Mouse (Mus musculus) liver, embryonic 13.5 days (tissue): Measurements from ENCODE around the gene E4f1. TPM values are rescaled to one million over a fixed set of nuclear protein-coding genes. Genes with fewer than 3 reads are reported as not detected.
"Not testable (repeated sequence)": the region's sequence is repeated elsewhere in the genome, so short reads cannot be mapped to it uniquely, and the experiment has no call there.

Experiments
- ATAC-seq: fragments of 200-750 bp; cut with Nextera tagmentation; 2 replicates; pipeline ENCODE4 v1.8.0; 2017; ENCODE audit warnings: low read depth, mild to moderate bottlenecking, moderate number of reproducible peaks, moderate library complexity
- DNase-seq: peaks from one replicate; pipeline ENCODE4 v3.0.0; 2022
- H3K27ac ChIP-seq: fragments of 300-500 bp; sonication (generic); 2 replicates; pipeline ENCODE4 v1.5.1; 2015; ENCODE audit warnings: moderate library complexity, mild to moderate bottlenecking, inconsistent platforms
- H3K27me3 ChIP-seq: fragments of 300-500 bp; sonication (generic); 2 replicates; pipeline ENCODE4 v1.6.1; 2015; ENCODE audit warnings: mild to moderate bottlenecking, inconsistent platforms
- H3K36me3 ChIP-seq: fragments of 300-500 bp; sonication (generic); 2 replicates; pipeline ENCODE4 v1.6.1; 2015; ENCODE audit warnings: mild to moderate bottlenecking, inconsistent platforms
- H3K4me1 ChIP-seq: fragments of 300-500 bp; sonication (generic); replicated peaks from 2 replicates; pipeline ENCODE4 v1.6.1; 2015; ENCODE audit warnings: inconsistent platforms
- H3K4me2 ChIP-seq: fragments of 300-500 bp; sonication (generic); 2 replicates; pipeline ENCODE4 v1.6.1; 2015; ENCODE audit warnings: inconsistent platforms, mild to moderate bottlenecking, moderate library complexity
- H3K4me3 ChIP-seq: fragments of 300-500 bp; sonication (generic); replicated peaks from 2 replicates; pipeline ENCODE4 v1.5.1; 2015; ENCODE audit warnings: mild to moderate bottlenecking, inconsistent platforms
- H3K9ac ChIP-seq: fragments of 300-500 bp; sonication (generic); 2 replicates; pipeline ENCODE4 v1.6.1; 2015; ENCODE audit warnings: mild to moderate bottlenecking, inconsistent platforms
- H3K9me3 ChIP-seq: fragments of 300-500 bp; sonication (generic); replicated peaks from 2 replicates; pipeline ENCODE4 v1.6.1; 2016; ENCODE audit warnings: inconsistent platforms
- WGBS: fragments of 180-500 bp; shearing (Covaris S2); methylation state at CpG from one replicate; pipeline ENCODE4 v1.1.7; 2015; ENCODE audit not compliant: insufficient replicate concordance; 5-methylcytosine and 5-hydroxymethylcytosine counted together
- polyA plus RNA-seq: library from polyadenylated mRNA; unstranded; fragments of >200 nt; fragmentation: Nextera tagmentation; extraction: Ambion mirVana; gene quantifications from 2 replicates; pipeline ENCODE4 v1.2.1, GENCODE M21; 2015

The E4f1 gene
- polyA plus RNA-seq, 1 experiment from 2014 or later: 13.0 TPM

GRCm38 (mm10) chr17:24426471-24427169, 43.5 kb downstream of the E4f1 start, which contains the start of gene Eci1:
Gene Eci1, plus strand, starts transcription at chr17:24426641.
- Histone ChIP-seq H3K4me3 (peak within 1 kb of the TSS; percentile 81), H3K4me2 (peak within 1 kb of the TSS; percentile 84), H3K27me3 (no peaks in the 10 kb centered on the region), H3K9me3 (no peaks in the 10 kb centered on the region), H3K9ac (peak within 1 kb of the TSS; percentile 92), H3K27ac (peak within 1 kb of the TSS; percentile 95), H3K4me1 (peaks cover 32% of the 10 kb centered on the region), H3K36me3 (peaks cover 52% of the 10 kb centered on the region)
- ATAC-seq: peak; percentile 98
- peak; percentile 94 for DNase-seq
- WGBS: under 1% methylated on average over 48 of the region's 48 CpGs

DNA sequence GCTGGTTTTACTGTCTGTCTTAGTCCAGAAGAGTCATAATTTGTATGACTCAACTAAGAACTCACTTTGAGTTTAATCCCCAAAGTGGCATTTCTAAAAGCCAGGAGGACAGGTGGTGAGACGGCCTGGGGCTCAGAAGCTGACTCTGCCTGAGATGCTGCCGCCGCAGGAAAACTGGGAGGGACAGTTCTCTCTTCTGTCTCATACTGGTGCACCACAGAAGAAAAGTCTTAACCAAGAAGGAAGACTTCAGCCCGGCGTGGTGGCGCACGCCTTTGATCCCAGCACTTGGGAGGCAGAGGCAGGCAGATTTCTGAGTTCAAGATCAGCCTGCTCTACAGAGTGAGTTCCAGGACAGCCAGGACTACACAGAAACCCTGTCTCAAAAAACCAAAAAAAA, 44.2 kb downstream of the E4f1 start:
- Histone ChIP-seq H3K4me1 (peaks cover 32% of the 10 kb centered on the region), H3K27me3 (no peaks in the 10 kb centered on the region), H3K27ac (peak overlapping the region; percentile 95), H3K4me2 (peak overlapping the region; percentile 84), H3K9ac (peak overlapping the region; percentile 92), H3K36me3 (peaks cover 59% of the 10 kb centered on the region), H3K4me3 (peak overlapping the region; percentile 81), H3K9me3 (no peaks in the 10 kb centered on the region)
- DNase-seq (no peak), ATAC-seq (no peak)
- WGBS: 89% methylated on average over 7 of the region's 7 CpGs

- not testable (repeated sequence) for DNase-seq, H3K4me2 ChIP-seq, H3K9ac ChIP-seq, H3K27me3 ChIP-seq, H3K9me3 ChIP-seq, ATAC-seq, H3K4me3 ChIP-seq, H3K27ac ChIP-seq
- Histone ChIP-seq H3K4me1 (peaks cover 32% of the 10 kb centered on the region), H3K36me3 (peaks cover 65% of the 10 kb centered on the region)
- WGBS: 83% methylated on average over 6 of the region's 8 CpGs
Measured at GRCm38 (mm10) chr17:24425326-24425725, 44.8 kb downstream of the E4f1 start.

- peaks cover 68% of the 10 kb centered on the region for H3K36me3 ChIP-seq
- WGBS: 88% methylated on average over 5 of the region's 5 CpGs
Measured at GRCm38 (mm10) chr17:24424489-24424888, 45.6 kb downstream of the E4f1 start.

DNA sequence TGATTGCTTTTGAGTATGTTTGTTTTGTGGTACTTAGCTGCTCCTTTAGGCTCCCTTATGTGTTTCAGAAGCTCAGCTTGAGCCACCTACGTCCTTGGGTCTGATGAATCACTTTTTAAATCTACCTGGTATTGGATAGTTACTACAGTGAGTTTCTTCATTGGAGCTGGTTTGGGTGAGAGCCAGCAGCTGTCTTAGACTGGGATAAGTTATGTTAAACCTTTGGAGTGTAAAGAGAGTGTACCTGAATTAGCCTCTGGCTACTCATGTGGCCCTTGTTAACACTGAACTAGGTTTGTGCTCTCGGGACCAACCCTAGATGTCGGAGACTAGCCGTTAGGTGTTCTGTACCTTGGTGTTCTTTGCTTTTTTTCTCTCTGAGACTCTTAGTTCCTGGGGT, 47.0 kb downstream of the E4f1 start:
- Histone ChIP-seq H3K4me1 (peaks cover 26% of the 10 kb centered on the region), H3K36me3 (peaks cover 75% of the 10 kb centered on the region), H3K4me2 (no peak overlapping the region), H3K9me3 (no peaks in the 10 kb centered on the region), H3K27ac (no peak overlapping the region), H3K9ac (no peak overlapping the region), H3K4me3 (no peak overlapping the region), H3K27me3 (no peaks in the 10 kb centered on the region)
- no peak for DNase-seq
- ATAC-seq: no peak
- 91% methylated on average over 4 of the region's 4 CpGs for WGBS

More at GRCm38 (mm10) chr17:24424489-24424888, 45.6 kb downstream of the E4f1 start:
- Histone ChIP-seq H3K4me1 (peaks cover 27% of the 10 kb centered on the region), H3K4me2 (no peak overlapping the region), H3K9ac (no peak overlapping the region), H3K27ac (no peak overlapping the region), H3K9me3 (no peaks in the 10 kb centered on the region), H3K27me3 (no peaks in the 10 kb centered on the region), H3K4me3 (no peak overlapping the region)
- ATAC-seq: no peak
- DNase-seq: no peak

- 70% methylated on average over 3 of the region's 3 CpGs for WGBS
Measured at GRCm38 (mm10) chr17:24416051-24416652, 54.0 kb downstream of the E4f1 start.

GRCm38 (mm10) chr17:24415011-24415410, 55.1 kb downstream of the E4f1 start:
- Histone ChIP-seq H3K36me3 (peaks cover 60% of the 10 kb centered on the region), H3K4me1 (peaks cover 54% of the 10 kb centered on the region), H3K27ac (peak overlapping the region; percentile 81), H3K9me3 (no peaks in the 10 kb centered on the region), H3K4me2 (peak overlapping the region; percentile 81), H3K4me3 (peak overlapping the region; percentile 77), H3K9ac (peak overlapping the region; percentile 92), H3K27me3 (no peaks in the 10 kb centered on the region)
- no peak for DNase-seq
- ATAC-seq: no peak
- WGBS: under 1% methylated on average over 21 of the region's 21 CpGs

More at GRCm38 (mm10) chr17:24416051-24416652, 54.0 kb downstream of the E4f1 start:
- no peaks in the 10 kb centered on the region for H3K27me3 ChIP-seq
- H3K4me1 ChIP-seq: peaks cover 54% of the 10 kb centered on the region
- peak overlapping the region; percentile 81 for H3K4me2 ChIP-seq
- H3K9me3 ChIP-seq: no peaks in the 10 kb centered on the region
- no peak for ATAC-seq
- peaks cover 60% of the 10 kb centered on the region for H3K36me3 ChIP-seq
- no peak for DNase-seq
- peak overlapping the region; percentile 31; the same call in 1 of the 2 replicates for H3K27ac ChIP-seq
- H3K9ac ChIP-seq: peak overlapping the region; percentile 92
- H3K4me3 ChIP-seq: peak overlapping the region; percentile 77

GRCm38 (mm10) chr17:24414230-24414976, 55.7 kb downstream of the E4f1 start, which contains the start of gene Rnps1:
Gene Rnps1, plus strand, starts transcription at chr17:24414565.
- peak within 1 kb of the TSS; percentile 92 for H3K9ac ChIP-seq
- WGBS: under 1% methylated on average over 64 of the region's 64 CpGs
- H3K4me2 ChIP-seq: peak within 1 kb of the TSS; percentile 81
- peak within 1 kb of the TSS; percentile 77 for H3K4me3 ChIP-seq
- peak within 1 kb of the TSS; percentile 97 for H3K27ac ChIP-seq
- DNase-seq (peak; percentile 95), ATAC-seq (peak; percentile 88)
- peaks cover 60% of the 10 kb centered on the region for H3K36me3 ChIP-seq
- no peaks in the 10 kb centered on the region for H3K9me3 ChIP-seq
- H3K27me3 ChIP-seq: no peaks in the 10 kb centered on the region
- H3K4me1 ChIP-seq: peaks cover 53% of the 10 kb centered on the region

DNA sequence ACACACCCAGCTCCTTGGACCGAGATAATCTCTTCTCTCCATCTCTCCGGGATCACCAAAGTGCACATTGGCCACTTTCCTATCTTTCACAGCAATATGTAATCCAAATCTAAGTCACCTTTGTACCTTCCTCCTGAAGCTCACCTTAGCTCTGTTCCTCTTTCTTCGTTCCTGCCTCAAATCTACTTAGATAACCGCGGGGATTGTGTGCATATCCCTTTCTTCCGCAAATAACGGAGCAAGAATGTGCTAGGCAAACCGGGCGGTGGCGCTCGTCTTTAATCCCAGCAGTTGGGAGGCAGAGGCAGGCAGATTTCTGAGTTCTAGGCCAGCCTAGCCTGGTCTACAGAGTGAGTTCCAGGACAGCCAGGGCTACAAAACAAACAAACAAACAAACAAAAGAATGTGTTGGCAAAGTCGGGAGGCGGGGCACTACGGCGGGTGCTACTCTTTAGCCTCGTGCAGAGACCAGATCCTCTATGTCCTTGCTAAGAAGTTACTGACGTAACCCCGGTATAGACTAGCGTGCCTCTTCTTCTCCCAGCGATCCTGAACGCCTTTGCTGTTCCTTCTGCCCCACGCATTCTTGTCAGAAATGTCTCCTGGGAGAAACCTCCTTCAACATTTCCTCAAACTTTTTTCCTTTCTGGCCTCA, 56.4 kb downstream of the E4f1 start:
- ATAC-seq (peak; percentile 42), DNase-seq (no peak)
- H3K27me3 ChIP-seq: no peaks in the 10 kb centered on the region
- H3K4me2 ChIP-seq: peak overlapping the region; percentile 81
- peaks cover 49% of the 10 kb centered on the region for H3K4me1 ChIP-seq
- H3K27ac ChIP-seq: peak overlapping the region; percentile 97
- 9% methylated on average over 22 of the region's 22 CpGs for WGBS
- peaks cover 60% of the 10 kb centered on the region for H3K36me3 ChIP-seq
- no peaks in the 10 kb centered on the region for H3K9me3 ChIP-seq
- peak overlapping the region; percentile 88 for H3K9ac ChIP-seq
- peak overlapping the region; percentile 77 for H3K4me3 ChIP-seq

DNA sequence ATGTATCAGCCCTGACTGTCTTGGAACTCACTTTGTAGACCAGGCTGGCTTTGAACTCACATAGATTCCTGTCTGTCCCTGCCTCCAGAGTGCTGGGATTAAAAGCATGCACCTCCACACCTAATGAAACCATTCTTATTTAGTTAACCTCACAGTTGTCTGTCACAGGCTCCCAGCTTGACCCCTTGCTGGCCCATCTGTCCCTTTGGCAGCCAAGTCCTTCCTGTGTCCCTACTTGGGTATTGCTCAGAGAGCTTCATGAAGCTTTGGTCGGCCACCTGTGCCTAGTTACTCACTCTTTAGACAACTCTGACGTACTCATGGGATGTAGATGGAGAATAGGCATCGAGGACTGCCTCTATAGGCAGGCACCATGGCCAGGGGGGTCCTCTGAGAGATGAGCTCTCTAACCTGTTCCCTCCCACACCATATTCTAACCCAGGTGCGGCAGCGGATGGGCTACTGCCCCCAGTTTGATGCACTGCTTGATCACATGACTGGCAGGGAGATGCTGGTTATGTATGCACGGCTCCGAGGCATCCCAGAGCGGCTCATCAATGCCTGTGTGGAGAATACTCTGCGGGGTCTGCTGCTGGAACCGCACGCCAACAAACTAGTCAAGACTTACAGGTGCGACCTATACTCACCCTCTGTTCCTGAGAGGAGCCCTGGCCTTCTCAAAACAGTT, 62.9 kb downstream of the E4f1 start:
- no peak overlapping the region for H3K9ac ChIP-seq
- H3K27ac ChIP-seq: no peak overlapping the region
- DNase-seq (no peak), ATAC-seq (0 out of 2 replicates have a peak, but pooled peaks have one; percentile 14)
- H3K9me3 ChIP-seq: no peaks in the 10 kb centered on the region
- no peaks in the 10 kb centered on the region for H3K4me1 ChIP-seq
- 85% methylated on average over 12 of the region's 12 CpGs for WGBS
- H3K4me3 ChIP-seq: no peak overlapping the region
- no peak overlapping the region for H3K4me2 ChIP-seq
- H3K36me3 ChIP-seq: peaks cover 95% of the 10 kb centered on the region
- H3K27me3 ChIP-seq: no peaks in the 10 kb centered on the region
